Mouse (Mus musculus) liver, embryonic 14.5 days (tissue): Measurements from ENCODE around the gene Naaladl1.

ENCODE experiments used
- CTCF ChIP-seq: IDR thresholded peaks from 2 replicates; pipeline ENCODE4 v1.5.1; 2016; ENCODE audit warnings: antibody characterized with exemption, low read depth, control low read depth
- EP300 ChIP-seq: IDR thresholded peaks from 2 replicates; pipeline ENCODE4 v1.6.1; 2016; ENCODE audit warnings: antibody characterized with exemption, low read depth

DNA sequence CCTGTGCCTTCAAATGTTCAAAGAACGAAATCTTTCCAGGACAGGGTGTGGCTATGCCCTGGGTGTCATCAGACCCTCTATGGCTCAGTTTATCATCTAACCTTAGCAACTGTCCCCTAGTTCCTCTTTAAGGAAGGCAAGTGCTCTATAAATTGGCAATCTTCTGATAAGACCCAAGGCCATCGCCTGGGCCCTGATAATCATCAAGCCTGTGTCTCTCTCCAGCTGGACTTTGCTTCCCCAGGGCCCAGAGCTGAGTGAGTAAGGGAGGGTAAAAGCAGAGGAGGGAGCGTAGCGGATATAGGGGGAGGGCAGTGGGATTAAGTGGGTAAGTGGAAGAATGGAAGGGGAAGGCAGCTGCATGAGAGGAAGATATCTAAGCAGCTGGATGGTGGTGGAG is 1.1 kb upstream of the Naaladl1 start:
- TF ChIP-seq CTCF, result no peak
- no peak for TF ChIP-seq EP300
